Mouse (Mus musculus): ENCODE data around the gene Lrrc40.
"Not testable (repeated sequence)": the region's sequence is repeated elsewhere in the genome, so short reads cannot be mapped to it uniquely, and the experiment has no call there.

Lrrc40 gene

DNA sequence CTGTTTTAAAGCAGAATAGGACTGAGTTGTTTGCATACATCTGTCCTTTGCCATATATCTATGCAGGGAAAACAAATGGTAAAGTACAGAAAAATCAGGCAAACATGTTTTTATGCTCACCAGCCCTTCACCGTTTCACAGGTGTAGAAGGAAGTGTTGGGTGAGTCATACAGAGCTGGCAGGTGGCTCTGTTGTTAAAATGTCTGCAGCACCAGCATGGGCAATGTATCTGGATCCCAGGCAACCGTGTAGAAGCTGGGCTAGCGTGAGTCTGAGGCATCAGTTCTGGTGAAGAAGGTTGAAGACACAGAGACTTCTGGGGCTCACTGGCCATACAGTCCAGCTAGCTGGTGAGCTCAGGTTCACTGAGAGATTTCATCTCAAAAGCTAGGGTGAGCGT is 57.5 kb downstream of the Lrrc40 start:
- DNase-seq = no peak

DNA sequence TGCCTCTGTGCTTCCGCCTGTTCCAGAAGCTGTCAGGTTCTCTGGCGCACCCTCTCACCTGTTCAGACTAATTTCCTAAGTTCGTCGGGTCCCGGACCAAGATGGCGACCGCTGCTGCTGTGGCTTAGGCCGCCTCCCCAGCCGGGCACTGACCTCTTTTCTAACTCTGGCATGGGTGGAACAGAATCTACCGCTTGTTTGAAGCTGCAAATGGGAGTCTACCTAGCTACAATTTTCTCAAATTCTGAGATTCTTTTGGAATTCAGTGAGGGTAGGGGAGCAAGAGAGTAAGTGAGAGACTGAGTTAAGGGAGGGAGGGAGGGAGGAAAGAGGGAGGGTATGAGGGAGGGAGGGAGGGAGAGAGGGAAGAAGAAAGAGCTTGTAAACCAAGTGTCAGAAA is 65.6 kb downstream of the Lrrc40 start:
- DNase-seq = not testable (repeated sequence)

- not testable (repeated sequence) for DNase-seq
These were observed 66.1 kb downstream of the Lrrc40 start for GRCm38 (mm10) chr3:158102530-158102929.

- DNase-seq = no peak
These were observed 67.0 kb downstream of the Lrrc40 start for GRCm38 (mm10) chr3:158103467-158103866.

DNA sequence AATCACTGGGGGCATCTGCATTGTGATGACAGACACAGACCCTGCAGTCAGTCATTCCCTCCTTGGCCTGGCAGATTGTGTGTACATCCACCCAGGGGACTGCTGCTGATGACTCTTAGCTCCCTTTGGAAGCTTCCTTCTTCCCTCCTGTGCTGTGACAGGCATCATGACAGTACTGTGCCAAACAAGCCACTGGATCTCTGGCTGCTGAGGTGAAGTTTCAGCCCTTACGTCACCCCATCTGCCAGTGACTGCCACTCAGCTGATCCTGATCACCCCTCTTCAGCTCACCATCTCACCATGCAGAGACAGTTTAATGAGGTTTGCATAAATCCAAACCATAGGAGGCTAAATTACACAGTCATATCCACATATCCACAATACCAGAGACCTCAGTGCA is 68.8 kb downstream of the Lrrc40 start:
- no peak for DNase-seq

Data from lung, postnatal 36 days (tissue).